Mouse (Mus musculus) myocyte (in vitro differentiated cells): ENCODE measurements around the gene Gm20931. TPM values are rescaled to one million over a fixed set of nuclear protein-coding genes. Genes with fewer than 3 reads are reported as not detected.
"Not testable (repeated sequence)": the region's sequence is repeated elsewhere in the genome, so short reads cannot be mapped to it uniquely, and the experiment has no call there.

Experiments used
- H3K27me3 ChIP-seq: one replicate; pipeline ENCODE4 v1.6.1; 2011; ENCODE audit not compliant: control insufficient read depth, insufficient read depth, insufficient read length
- H3K36me3 ChIP-seq: one replicate; pipeline ENCODE4 v1.6.1; 2011; ENCODE audit not compliant: control insufficient read depth, insufficient read depth
- H3K4me2 ChIP-seq: one replicate; pipeline ENCODE4 v1.6.1; 2011; ENCODE audit warnings: low read depth, control low read depth
- H3K4me3 ChIP-seq: one replicate; pipeline ENCODE4 v1.5.1; 2011; ENCODE audit warnings: mild to moderate bottlenecking, control low read depth, moderate library complexity
- H3K79me2 ChIP-seq: one replicate; pipeline ENCODE4 v1.6.1; 2011; ENCODE audit not compliant: control insufficient read depth, insufficient read depth
- H3ac ChIP-seq: one replicate; pipeline ENCODE4 v1.6.1; 2011; ENCODE audit not compliant: control insufficient read depth, insufficient read length
- polyA plus RNA-seq: library from polyadenylated mRNA; unstranded; fragments of >200 nt; fragmentation: generic; extraction: Trizol; gene quantifications from one replicate; pipeline ENCODE4 v1.2.1, GENCODE M21; 2012; ENCODE audit warnings: missing spikeins

The Gm20931 gene
- not detected for polyA plus RNA-seq

DNA sequence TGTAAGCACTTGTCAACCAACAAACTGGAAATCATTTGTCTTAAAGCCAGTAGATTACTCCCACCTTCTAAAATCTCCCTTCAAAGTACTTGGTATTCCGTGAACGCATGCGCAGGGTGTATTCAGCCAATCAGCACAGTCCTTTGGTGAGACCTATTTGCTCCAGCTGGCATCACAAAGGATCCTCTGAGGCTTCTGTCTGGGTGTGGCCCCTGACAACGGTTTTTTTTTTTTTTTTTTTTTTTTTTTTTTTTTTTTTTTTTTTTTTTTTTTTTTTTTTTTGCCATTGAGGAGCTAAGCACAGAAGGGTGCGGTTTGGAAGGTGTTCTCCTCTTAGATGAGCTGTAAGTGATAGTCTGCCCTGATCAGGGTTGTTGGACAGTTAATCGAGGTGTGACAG is at the start of gene Gm20931:
Gene Gm20931, plus strand, starts transcription at position 301 of the 400 bp plus-strand sequence.
- H3K79me2 ChIP-seq, H3K36me3 ChIP-seq, H3K4me3 ChIP-seq, H3ac ChIP-seq, H3K4me2 ChIP-seq, H3K27me3 ChIP-seq: not testable (repeated sequence)
